Mouse (Mus musculus) liver, embryonic 14.5 days (tissue): ENCODE measurements at regions not wholly inside any gene's neighbourhood (a gene's known extent, or its start where the extent isn't known, plus 50 kb on each side); places are given as distances from the start of the nearest gene placed in this dataset.

Experiments used
- CTCF ChIP-seq: IDR thresholded peaks from 2 replicates; pipeline ENCODE4 v1.5.1; 2016; ENCODE audit warnings: antibody characterized with exemption, low read depth, control low read depth
- EP300 ChIP-seq: IDR thresholded peaks from 2 replicates; pipeline ENCODE4 v1.6.1; 2016; ENCODE audit warnings: antibody characterized with exemption, low read depth

GRCm38 (mm10) chr16:50877926-50878325, 287.0 kb upstream of the Ccdc54 start:
- TF ChIP-seq CTCF (no peak), EP300 (no peak)
